Mouse (Mus musculus) cerebellum, adult 18-20 months (tissue): ENCODE data around the gene Henmt1.

Experiments used
- DNase-seq, 2 experiments: peaks; one replicate each; pipeline ENCODE4 v3.0.0; 2021

Gene Henmt1

DNA sequence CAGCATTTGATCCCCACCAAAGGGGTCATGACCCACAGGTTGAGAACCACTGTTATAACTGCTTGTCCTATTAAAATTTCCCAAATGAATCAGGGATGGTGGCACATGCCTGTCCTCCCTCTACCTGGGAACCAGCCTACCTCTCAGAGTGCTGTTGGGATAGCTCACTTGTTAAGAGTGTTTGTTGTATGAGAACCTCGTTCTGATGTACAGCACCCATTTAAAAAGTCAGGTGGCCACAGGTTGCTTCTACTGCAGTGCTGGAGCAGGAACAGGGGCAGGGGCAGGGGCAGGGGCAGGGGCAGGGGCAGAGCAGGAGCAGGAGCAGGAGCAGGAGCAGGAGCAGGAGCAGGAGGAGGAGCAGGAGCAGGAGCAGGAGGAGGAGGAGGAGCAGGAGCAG lies 59.5 kb downstream of the Henmt1 start:
- no peak for DNase-seq

- no peak for DNase-seq
Observed at GRCm38 (mm10) chr3:109005777-109006176, 66.1 kb downstream of the Henmt1 start.

DNA sequence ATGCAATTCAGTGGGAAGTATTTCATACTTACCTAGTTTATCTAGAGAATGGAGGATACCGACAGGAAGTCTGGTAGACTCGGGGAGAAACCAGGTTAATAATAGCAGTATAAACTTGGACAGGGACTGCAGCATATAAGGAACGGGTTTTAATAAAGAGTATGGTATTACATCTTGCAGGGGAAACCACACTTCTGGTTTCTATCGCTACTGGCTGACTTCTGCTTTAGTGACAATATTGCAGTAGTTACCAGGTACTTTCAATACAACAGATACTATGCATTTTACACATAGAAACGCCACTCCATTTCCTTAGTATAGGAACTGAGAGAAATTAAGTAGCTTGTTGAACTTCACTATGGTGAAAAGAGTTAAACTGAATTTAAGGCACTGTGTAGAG lies 68.5 kb downstream of the Henmt1 start:
- no peak for DNase-seq
